Mouse (Mus musculus) CH12.LX (cell line): Measurements from ENCODE around the gene Car5a.

Experiments used
- BHLHE40 ChIP-seq: IDR thresholded peaks from 2 replicates; pipeline ENCODE4 v1.6.1; 2011; ENCODE audit warnings: mild to moderate bottlenecking, low read depth, low read length, improper control_type of control experiment
- CTCF ChIP-seq, 2 experiments: IDR thresholded peaks in 1 of 2; conservative IDR thresholded peaks in 1 of 2; 2 replicates each; pipeline ENCODE4 v1.5.1; 2011 to 2012; ENCODE audit warnings: low read depth in 2 of 2, low read length in 2 of 2, improper control_type of control experiment in 1 of 2, inconsistent platforms in 1 of 2, mild to moderate bottlenecking in 1 of 2, moderate library complexity in 1 of 2
- EP300 ChIP-seq: IDR thresholded peaks from 2 replicates; pipeline ENCODE4 v1.6.1; 2011; ENCODE audit warnings: low read length, improper control_type of control experiment
- ETS1 ChIP-seq: conservative IDR thresholded peaks from 2 replicates; pipeline ENCODE4 v1.6.1; 2012; ENCODE audit warnings: low read depth, mild to moderate bottlenecking, inconsistent platforms, low read length, improper control_type of control experiment, moderate library complexity
- MAFK ChIP-seq: IDR thresholded peaks from 2 replicates; pipeline ENCODE4 v1.6.1; 2011; ENCODE audit warnings: low read length, improper control_type of control experiment; ENCODE audit not compliant: insufficient replicate concordance
- NRF1 ChIP-seq: IDR thresholded peaks from 2 replicates; pipeline ENCODE4 v1.6.1; 2014; ENCODE audit warnings: low read depth, mild to moderate bottlenecking, inconsistent platforms, low read length, improper control_type of control experiment, moderate library complexity
- POLR2A ChIP-seq: IDR thresholded peaks from 2 replicates; pipeline ENCODE4 v1.6.1; 2011; ENCODE audit warnings: low read depth, mild to moderate bottlenecking, improper control_type of control experiment, low read length
- SIN3A ChIP-seq: IDR thresholded peaks from 2 replicates; pipeline ENCODE4 v1.6.1; 2012; ENCODE audit warnings: low read length, improper control_type of control experiment, inconsistent platforms
- SMC3 ChIP-seq: IDR thresholded peaks from 2 replicates; pipeline ENCODE4 v1.6.1; 2011; ENCODE audit warnings: low read depth, low read length, improper control_type of control experiment
- UBTF ChIP-seq: IDR thresholded peaks from 2 replicates; pipeline ENCODE4 v1.6.1; 2012; ENCODE audit warnings: low read depth, mild to moderate bottlenecking, inconsistent platforms, low read length, improper control_type of control experiment, moderate library complexity
- USF1 ChIP-seq: IDR thresholded peaks from 2 replicates; pipeline ENCODE4 v1.6.1; 2014; ENCODE audit warnings: low read depth, mild to moderate bottlenecking, inconsistent platforms, low read length, improper control_type of control experiment
- ZC3H11A ChIP-seq: IDR thresholded peaks from 2 replicates; pipeline ENCODE4 v1.6.1; 2012; ENCODE audit warnings: low read depth, mild to moderate bottlenecking, inconsistent platforms, low read length, improper control_type of control experiment

DNA sequence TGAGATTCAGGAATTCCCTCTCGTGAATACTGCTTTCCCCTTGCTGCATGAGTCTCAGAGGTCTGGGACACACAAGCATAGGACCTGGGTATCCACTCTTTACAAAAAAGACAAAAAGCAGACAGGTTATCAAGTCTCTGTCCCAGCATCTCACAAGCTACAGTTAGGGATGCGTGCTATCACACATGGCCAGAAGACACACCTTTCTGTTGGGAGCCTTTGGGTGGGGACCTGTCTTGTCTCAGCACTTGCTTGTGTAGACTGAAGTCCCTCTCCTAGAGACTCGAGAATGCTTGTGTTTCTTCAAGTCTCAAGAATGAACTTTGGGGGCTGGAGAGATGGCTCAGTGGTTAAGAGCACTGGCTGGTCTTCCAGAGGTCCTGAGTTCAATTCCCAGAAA lies 31.9 kb downstream of the Car5a start:
- TF ChIP-seq CTCF (conservative IDR thresholded peaks at IDR 0.05 in 1 of 2, IDR thresholded peaks at IDR 0.05 in 1 of 2; ENCODE audit: low read depth in 2 of 2, low read length in 2 of 2) (no peak), UBTF (no peak), BHLHE40 (no peak), MAFK (no peak), SMC3 (no peak), SIN3A (no peak), ZC3H11A (no peak), EP300 (no peak), POLR2A (no peak), NRF1 (no peak), ETS1 (no peak), USF1 (no peak)
